Mouse (Mus musculus) lung, postnatal 0 days (tissue): ENCODE measurements at regions not wholly inside any gene's neighbourhood (a gene's known extent, or its start where the extent isn't known, plus 50 kb on each side); places are given as distances from the start of the nearest gene placed in this dataset.

Source experiments
- CTCF ChIP-seq: IDR thresholded peaks from 2 replicates; pipeline ENCODE4 v1.5.1; 2016; ENCODE audit warnings: antibody characterized with exemption, mild to moderate bottlenecking
- EP300 ChIP-seq: IDR thresholded peaks from 2 replicates; pipeline ENCODE4 v1.6.1; 2016; ENCODE audit warnings: antibody characterized with exemption, mild to moderate bottlenecking, control low read depth

- TF ChIP-seq EP300 (no peak), CTCF (no peak)
Observed at GRCm38 (mm10) chr1:193969264-193969908, 599.3 kb upstream of the Camk1g start.
